In the genomic region with DNA sequence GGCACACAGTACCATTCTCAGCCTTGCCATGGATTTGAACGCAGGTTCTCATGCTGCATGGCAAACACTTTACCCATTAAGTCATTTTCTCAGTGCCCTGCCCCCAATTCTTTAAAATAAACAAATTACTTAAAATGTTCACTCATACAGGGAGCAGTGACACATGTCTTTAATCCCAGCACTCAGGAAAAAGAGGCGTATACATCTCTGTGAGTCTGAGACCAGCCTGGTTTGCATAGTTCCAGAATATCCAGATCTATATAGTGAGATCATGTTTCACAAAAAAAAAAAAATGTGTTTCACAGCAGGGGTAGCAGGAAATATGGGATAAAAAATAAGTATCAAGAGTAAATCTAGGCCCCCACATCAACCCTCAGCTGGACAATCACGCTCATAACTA, we compare ENCODE assay signal across 22 mouse cellular contexts.
A peak's percentile ranks its signal among the peaks of the same experiment; 100 is the strongest.
DNase-seq lines count a peak whose midpoint lies in the region; ATAC-seq and TF ChIP-seq lines count a peak whose summit lies in the region.
"Had no signal": no experiment of that assay in that cellular context is flagged by ENCODE, and none has a peak within 500 bp of the region (broad histone marks: within the 10 kb centered on the region; RNA-seq: fewer than 3 reads in every experiment).

No protein-coding gene starts in this region.

- no peaks in the 10 kb centered on the region for H3K36me3 ChIP-seq in embryonic facial prominence, embryonic 10.5 days (replicated peaks)
- H3K36me3 ChIP-seq in embryonic facial prominence, embryonic 11.5 days (replicated peaks; ENCODE audit: control insufficient read depth, insufficient read depth, low read depth, low read length), result no peaks in the 10 kb centered on the region
- no peaks in the 10 kb centered on the region for H3K36me3 ChIP-seq in embryonic facial prominence, embryonic 12.5 days
- no peaks in the 10 kb centered on the region for H3K36me3 ChIP-seq in embryonic facial prominence, embryonic 14.5 days (ENCODE audit: control insufficient read depth, insufficient read depth, low read length)
- H3K36me3 ChIP-seq: G1E had no signal

- intact Hi-C loops in left cerebral cortex, adult 2 months (cut with DNase I), result no loop called here

- TF ChIP-seq CTCF in left cerebral cortex, adult 2 months (IDR thresholded peaks at IDR 0.05), result no peak

- no peak overlapping the region for H3K4me3 ChIP-seq in embryonic facial prominence, embryonic 10.5 days
- H3K4me3 ChIP-seq in embryonic facial prominence, embryonic 11.5 days (ENCODE audit: low read depth, low read length), result no peak overlapping the region
- H3K4me3 ChIP-seq in embryonic facial prominence, embryonic 12.5 days, result no peak overlapping the region
- H3K4me3 ChIP-seq in embryonic facial prominence, embryonic 14.5 days (ENCODE audit: low read depth, low read length), result no peak overlapping the region
- no peak overlapping the region for H3K4me3 ChIP-seq in left cerebral cortex, adult 2 months

- peak overlapping the region; percentile 10; the same call in 1 of the 2 replicates for H3K27ac ChIP-seq in embryonic facial prominence, embryonic 10.5 days (replicated peaks)
- no peak overlapping the region for H3K27ac ChIP-seq in embryonic facial prominence, embryonic 11.5 days (replicated peaks; ENCODE audit: low read depth, low read length)
- no peak overlapping the region; the same call in 1 of the 2 replicates for H3K27ac ChIP-seq in embryonic facial prominence, embryonic 12.5 days
- H3K27ac ChIP-seq in embryonic facial prominence, embryonic 14.5 days (replicated peaks; ENCODE audit: low read depth, low read length), result no peak overlapping the region
- no peak overlapping the region for H3K27ac ChIP-seq in left cerebral cortex, adult 2 months

- H3K4me2 ChIP-seq in embryonic facial prominence, embryonic 11.5 days (ENCODE audit: low read depth, low read length), result no peak overlapping the region
- H3K4me2 ChIP-seq in embryonic facial prominence, embryonic 12.5 days (replicated peaks), result no peak overlapping the region
- no peak overlapping the region for H3K4me2 ChIP-seq in embryonic facial prominence, embryonic 14.5 days (ENCODE audit: low read depth, low read length)

- no peaks in the 10 kb centered on the region for H3K27me3 ChIP-seq in embryonic facial prominence, embryonic 10.5 days (replicated peaks; ENCODE audit: low read depth, poor library complexity, severe bottlenecking)
- H3K27me3 ChIP-seq in embryonic facial prominence, embryonic 11.5 days (ENCODE audit: control insufficient read depth, insufficient read depth, low read length), result no peaks in the 10 kb centered on the region
- no peaks in the 10 kb centered on the region for H3K27me3 ChIP-seq in embryonic facial prominence, embryonic 12.5 days
- H3K27me3 ChIP-seq in embryonic facial prominence, embryonic 14.5 days (replicated peaks; ENCODE audit: control insufficient read depth, insufficient read depth, low read length), result no peaks in the 10 kb centered on the region
- H3K27me3 ChIP-seq: CH12.LX, Patski had no signal

- H3K9ac ChIP-seq in embryonic facial prominence, embryonic 11.5 days (replicated peaks; ENCODE audit: low read length), result no peak overlapping the region
- H3K9ac ChIP-seq in embryonic facial prominence, embryonic 12.5 days, result no peak overlapping the region
- no peak overlapping the region for H3K9ac ChIP-seq in embryonic facial prominence, embryonic 14.5 days (ENCODE audit: low read depth, low read length)

- peaks cover 8% of the 10 kb centered on the region for H3K4me1 ChIP-seq in embryonic facial prominence, embryonic 10.5 days
- no peaks in the 10 kb centered on the region for H3K4me1 ChIP-seq in embryonic facial prominence, embryonic 11.5 days (ENCODE audit: control insufficient read depth, insufficient read depth, low read length)
- peaks cover 8% of the 10 kb centered on the region for H3K4me1 ChIP-seq in embryonic facial prominence, embryonic 12.5 days
- peaks cover 4% of the 10 kb centered on the region for H3K4me1 ChIP-seq in embryonic facial prominence, embryonic 14.5 days (ENCODE audit: control insufficient read depth, insufficient read depth, low read length)

- no peak for DNase-seq in embryonic facial prominence, embryonic 10.5 days (ENCODE audit: low spot score)
- DNase-seq in embryonic facial prominence, embryonic 11.5 days (ENCODE audit: low spot score), result peak; percentile 68
- peak; percentile 56 for DNase-seq in embryonic facial prominence, embryonic 14.5 days (ENCODE audit: low spot score)
- DNase-seq in left cerebral cortex, adult 2 months (ENCODE audit: extremely low spot score in 1 of 2, low spot score in 2 of 2), result no peak
- no peak for DNase-seq in right cerebral cortex, postnatal 4 days
- no peak for DNase-seq in embryo, embryonic 10 days (ENCODE audit: low spot score)
- no peak for DNase-seq in left cerebral cortex, adult 8-10 months (ENCODE audit: low spot score in 2 of 2)
- DNase-seq: adrenal gland, adult 2 months; adrenal gland, adult 8-10 months; adrenal gland, postnatal 10 days; adrenal gland, postnatal 14 days; adrenal gland, postnatal 25 days; adrenal gland, postnatal 36 days; B cell, adult 2 months; cerebellum, adult 11 months; cerebellum, adult 11-12 months had no signal

- 61% methylated on average over 3 of the region's 3 CpGs for WGBS in embryonic facial prominence, embryonic 10.5 days
- 48% methylated on average over 3 of the region's 3 CpGs for WGBS in embryonic facial prominence, embryonic 11.5 days
- WGBS in embryonic facial prominence, embryonic 12.5 days, result 43% methylated on average over 3 of the region's 3 CpGs
- 39% methylated on average over 3 of the region's 3 CpGs for WGBS in embryonic facial prominence, embryonic 14.5 days

- ATAC-seq in embryonic facial prominence, embryonic 11.5 days (replicated peaks; ENCODE audit: insufficient number of reproducible peaks, low FRiP score, low TSS enrichment, low read depth), result 0 out of 2 replicates have a peak, but pooled peaks have one; percentile 73
- peak; percentile 60; the same call in 1 of the 2 replicates for ATAC-seq in embryonic facial prominence, embryonic 12.5 days (ENCODE audit: insufficient number of reproducible peaks, insufficient read depth, low FRiP score, low TSS enrichment)
- ATAC-seq in embryonic facial prominence, embryonic 14.5 days (ENCODE audit: low read depth), result no peak
- ATAC-seq: activated CD4-positive, CD25-positive, alpha-beta regulatory T cell, adult 4 months; CD4-positive, CD25-positive, alpha-beta regulatory T cell, adult 4 months; Patski had no signal

- no peaks in the 10 kb centered on the region for H3K9me3 ChIP-seq in embryonic facial prominence, embryonic 10.5 days
- H3K9me3 ChIP-seq in embryonic facial prominence, embryonic 11.5 days (replicated peaks; ENCODE audit: control insufficient read depth, low read length), result no peaks in the 10 kb centered on the region
- H3K9me3 ChIP-seq in embryonic facial prominence, embryonic 12.5 days, result no peaks in the 10 kb centered on the region
- H3K9me3 ChIP-seq in embryonic facial prominence, embryonic 14.5 days (ENCODE audit: control insufficient read depth, low read length), result no peaks in the 10 kb centered on the region
- H3K9me3 ChIP-seq: G1E had no signal

Comparison
In these comparisons a context has a peak if more than half of its experiments do, and no peak if none do; other contexts are left out.
1. DNase-seq: peak in embryonic facial prominence, embryonic 11.5 days (single experiment) and embryonic facial prominence, embryonic 14.5 days (single experiment); none in embryonic facial prominence, embryonic 10.5 days (single experiment), left cerebral cortex, adult 2 months (0 of 2), right cerebral cortex, postnatal 4 days (single experiment), embryo, embryonic 10 days (single experiment) and left cerebral cortex, adult 8-10 months (0 of 2).